Mouse (Mus musculus) c-Kit-positive CD71-negative TER-119-negative erythroid progenitor cells, embryonic 14.5 days (primary cell): ENCODE measurements around the gene Cyp2c23.

Experiments
- DNase-seq: peaks from one replicate; pipeline ENCODE4 v3.0.0-alpha.2; 2013; ENCODE audit warnings: low read depth

Gene Cyp2c23

DNA sequence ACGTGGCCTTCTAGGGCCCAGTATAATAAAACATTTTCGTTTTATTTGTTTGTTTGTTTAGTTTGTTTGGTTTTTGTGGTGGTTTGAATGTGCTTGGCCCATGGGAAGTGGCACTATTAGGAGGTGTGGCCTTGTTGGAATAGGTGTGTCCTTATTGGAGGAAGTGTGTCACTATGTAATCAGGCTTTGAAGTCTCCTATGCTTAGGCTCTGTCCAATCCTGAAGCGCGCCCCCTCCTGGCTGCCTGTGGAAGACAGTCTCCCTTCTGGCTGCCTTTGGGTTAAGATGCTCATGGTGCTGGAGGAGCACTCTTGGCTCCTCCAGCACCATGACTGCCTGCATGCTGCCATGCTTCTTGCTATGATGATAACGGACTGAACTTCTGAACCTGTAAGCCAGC lies 5.9 kb downstream of the Cyp2c23 start:
- DNase-seq: no peak

DNA sequence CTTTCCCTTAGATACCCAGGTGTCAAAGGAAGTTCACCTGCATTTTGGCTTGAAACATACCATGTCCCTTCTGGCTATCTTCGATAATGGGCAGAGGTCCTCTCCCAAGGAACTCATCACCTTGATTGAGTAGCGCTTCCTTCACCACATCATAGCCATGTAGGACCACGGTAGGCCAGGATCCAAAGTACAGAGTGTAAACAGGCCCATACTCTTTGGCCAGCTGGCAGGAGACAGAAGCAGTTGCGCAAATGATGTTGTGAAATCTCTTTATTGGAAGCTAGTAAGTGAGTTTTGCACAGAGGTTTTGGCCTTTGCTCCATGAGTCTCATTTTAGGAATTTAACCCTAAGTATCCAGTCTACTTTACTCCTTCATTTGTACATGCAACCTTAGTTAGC lies 7.5 kb downstream of the Cyp2c23 start:
- DNase-seq: no peak

DNA sequence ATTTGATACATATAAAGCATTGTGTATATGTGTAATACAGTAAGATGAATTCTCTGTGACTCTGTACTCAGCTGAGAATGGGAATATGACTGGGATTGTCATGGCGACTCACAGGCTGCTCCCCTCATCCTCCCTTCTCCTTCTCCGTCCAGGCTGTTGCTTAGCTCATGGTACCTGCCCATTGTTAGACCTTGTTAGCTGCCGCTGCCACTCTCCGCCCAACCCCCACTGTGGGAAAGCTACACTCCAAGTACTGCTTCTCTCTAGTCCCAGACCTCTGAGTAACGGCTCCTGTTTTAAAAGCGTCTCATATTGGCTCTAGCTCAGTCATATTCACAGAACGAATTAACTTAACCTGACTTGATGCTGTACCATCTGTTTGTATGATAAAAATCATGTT lies 9.3 kb downstream of the Cyp2c23 start:
- DNase-seq: no peak

DNA sequence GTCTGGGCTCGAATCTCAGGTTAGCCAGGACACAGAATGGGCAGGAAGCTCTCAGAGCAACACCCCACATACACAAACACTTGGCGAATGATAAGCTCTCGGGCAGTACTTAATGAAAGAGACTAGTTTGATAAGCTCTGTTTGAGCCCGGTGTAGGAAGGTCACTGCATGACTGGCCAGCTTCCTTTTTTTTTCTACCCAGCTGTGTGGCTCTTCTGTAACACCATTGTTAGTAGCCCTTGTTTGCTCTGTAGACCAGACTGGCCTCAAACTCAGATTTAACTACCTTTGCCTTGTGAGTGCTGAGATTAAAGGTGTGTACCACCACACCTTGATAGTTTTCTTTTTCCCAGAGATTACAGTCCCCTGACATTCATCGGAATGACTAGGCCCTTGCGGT lies 15.1 kb downstream of the Cyp2c23 start:
- DNase-seq: no peak

DNA sequence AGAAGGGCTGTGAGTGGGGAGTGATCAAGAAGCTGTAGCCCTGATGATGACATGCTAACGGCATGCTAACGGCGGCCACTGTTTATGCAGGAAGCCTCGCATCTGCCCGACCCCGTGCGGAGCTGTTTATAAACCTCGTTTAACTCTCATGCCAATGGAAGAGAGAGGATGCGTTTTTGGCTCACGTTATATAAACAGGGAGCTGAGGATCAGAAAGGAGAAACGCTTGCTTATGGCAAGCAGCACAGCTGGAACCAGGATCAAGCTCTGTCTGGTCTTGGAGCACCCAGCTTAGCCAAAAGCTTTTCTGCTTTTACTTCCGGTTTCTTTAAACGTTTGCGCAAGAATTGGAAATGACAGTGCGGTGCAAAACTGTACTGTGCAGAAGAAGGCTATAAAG lies 20.2 kb downstream of the Cyp2c23 start:
- DNase-seq: no peak

DNA sequence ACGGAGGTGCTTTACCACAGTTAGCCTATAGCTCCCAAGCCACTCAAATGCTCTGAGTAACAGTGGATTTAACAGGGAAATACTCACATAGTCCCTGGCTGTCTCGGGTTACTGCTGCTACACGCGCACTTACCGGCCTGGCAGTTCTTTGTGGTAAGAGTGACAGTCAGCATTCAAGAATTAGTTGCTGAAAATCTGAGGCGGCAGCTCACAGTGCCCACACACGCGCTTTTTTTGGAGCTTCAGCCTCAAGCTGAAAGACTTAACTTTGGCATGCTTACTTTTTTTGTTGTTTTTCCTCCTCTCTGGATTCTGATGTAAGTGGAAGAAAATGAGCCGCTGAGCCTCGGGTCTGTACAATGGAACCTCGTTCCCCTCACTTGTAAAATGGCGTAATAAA lies 21.8 kb downstream of the Cyp2c23 start:
- no peak for DNase-seq

DNA sequence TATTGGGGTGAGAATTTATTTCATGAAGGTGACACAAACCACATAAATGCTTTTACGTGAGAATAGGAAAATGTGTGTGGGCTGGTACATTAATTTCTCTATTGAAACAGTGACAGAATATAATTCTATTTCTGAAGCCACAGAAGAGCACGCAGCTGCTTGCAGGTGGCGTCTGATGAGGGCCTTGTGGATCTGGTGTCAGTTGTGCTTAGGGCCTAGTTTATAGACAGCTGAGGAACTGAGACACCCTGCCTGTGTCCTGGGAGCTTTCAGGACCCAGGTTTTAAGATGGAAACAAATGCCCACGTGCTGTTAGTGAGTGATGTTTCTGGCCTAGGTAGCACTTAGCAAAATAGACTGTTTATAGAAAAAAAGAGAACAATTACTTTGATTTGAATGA lies 24.0 kb downstream of the Cyp2c23 start:
- no peak for DNase-seq

DNA sequence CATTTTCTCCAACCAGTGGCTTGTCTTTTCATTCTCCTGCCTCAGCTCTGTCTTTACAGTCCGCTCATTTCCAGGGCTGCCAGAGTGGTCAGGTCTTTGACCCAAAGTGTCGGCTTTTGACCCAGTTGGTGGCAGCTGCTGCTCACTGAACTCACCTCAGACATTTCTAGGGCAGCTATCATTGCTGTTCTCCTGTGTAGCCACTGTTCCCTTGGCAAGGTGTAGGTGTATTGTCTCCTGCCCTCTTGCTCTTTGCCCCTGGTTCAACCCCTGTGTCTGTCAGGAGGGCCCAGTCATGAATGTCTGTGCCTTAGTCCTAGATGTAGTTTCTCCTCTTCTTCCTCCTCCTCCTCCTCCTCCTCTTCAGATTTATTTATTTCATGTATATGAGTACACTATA lies 24.7 kb downstream of the Cyp2c23 start:
- no peak for DNase-seq

DNA sequence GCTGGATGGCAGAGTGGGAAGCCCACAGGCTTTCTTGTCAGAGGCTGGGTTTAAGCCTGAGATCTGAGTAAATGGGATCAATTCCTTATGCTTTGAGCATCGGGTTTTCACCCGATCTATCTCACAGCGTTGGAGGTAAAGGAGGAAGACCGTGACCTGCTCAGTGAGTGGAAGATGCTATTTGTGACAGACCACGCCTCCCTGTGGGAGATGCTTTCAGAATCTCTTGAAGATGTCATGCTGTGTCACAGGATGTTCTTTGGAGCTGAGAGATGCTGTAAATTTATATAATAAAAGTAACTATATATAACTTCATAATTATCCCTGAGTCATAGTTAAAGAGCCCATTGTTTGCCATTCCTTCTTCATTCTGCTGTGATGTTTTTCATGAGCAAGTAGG lies 28.3 kb downstream of the Cyp2c23 start:
- no peak for DNase-seq

DNA sequence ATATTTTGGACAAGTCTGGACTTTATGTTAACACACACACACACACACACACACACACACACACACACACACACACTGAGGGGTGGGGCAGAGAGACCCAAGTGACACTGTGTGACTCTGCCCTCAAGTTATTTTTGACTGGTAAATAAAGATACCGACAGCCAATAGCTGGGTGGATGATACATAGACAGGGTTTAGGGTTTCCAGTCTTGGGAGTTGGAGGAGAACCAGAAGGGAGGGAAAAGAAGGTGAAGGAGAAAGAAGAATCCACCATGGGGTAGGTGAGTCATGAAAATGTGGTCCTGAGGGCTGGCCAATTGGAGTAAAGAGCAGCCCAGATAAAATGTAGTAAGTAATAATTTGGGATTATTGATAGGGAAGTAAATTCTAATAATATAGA lies 28.9 kb downstream of the Cyp2c23 start:
- DNase-seq: no peak

DNA sequence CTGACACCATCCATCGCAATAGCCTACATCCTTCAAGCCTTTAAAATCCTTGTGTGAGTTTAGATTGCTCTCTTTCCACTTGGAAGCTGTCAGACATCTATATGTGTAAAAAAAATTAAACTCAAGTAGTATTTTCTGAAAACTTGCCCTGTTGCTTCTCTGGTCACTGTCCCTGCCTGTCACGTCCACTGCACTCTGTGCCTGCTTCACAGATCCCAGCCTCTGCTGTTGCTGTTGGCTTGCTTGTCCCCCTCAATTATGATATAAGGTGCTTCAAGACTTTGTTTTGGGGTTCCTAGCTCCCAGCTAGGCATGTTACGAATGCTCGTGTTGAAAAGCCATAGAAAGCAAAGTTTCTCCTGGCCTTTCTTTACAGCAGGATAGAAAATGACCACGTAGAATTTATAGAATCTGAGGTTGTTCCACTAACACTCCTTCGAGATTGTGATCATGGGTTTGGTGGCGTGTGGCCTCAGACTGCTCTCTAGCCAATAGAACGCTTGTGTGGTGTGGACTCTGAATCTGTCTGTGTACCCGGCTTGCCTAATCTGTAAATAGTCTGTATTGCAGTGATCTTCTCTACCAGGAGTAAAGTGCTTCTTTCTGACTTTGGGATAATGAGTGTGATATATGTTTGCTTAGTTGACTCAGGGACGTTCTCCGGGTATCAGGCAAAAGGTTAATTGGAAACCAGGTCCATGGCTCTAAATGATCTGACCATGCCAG lies 30.0 kb downstream of the Cyp2c23 start:
- DNase-seq: no peak

DNA sequence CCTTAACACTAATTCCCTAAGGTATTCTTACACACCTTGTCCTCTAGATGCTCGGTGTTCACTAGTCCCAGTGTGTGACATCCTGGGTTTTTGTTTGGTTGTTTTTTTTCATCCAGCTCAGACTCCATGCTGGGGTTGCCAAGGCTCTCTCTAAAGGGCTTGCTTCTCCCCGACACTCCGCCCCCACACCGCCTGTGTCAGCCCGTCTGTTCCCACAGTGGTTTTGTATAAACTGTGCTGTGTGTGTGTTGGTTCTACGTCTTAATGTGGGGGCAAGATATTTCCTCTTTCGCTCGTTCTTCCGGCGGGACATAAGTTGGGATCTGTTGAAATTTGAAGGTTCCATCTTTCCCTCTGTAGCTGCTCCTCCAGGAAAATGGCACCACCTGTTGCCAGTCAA lies 30.9 kb downstream of the Cyp2c23 start:
- no peak for DNase-seq

DNA sequence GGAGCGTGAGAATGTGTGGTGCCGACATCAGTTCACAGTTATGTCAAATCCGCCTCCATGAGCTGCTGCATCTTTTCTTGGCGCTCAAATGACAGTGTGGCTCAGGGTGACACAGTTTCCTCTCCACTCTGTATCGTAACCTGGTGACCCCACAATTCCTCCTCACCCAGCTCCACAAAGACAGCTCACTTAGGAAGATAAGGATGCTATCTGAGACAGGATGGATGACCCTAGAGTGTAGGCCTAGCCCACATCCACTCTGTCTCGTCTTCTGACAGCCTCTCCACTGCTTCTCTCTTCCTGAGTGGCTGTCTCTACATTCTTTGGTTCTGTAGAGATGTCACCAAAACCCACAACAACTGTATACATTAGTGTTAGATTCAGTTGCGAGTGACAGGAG lies 33.6 kb downstream of the Cyp2c23 start:
- DNase-seq: no peak

DNA sequence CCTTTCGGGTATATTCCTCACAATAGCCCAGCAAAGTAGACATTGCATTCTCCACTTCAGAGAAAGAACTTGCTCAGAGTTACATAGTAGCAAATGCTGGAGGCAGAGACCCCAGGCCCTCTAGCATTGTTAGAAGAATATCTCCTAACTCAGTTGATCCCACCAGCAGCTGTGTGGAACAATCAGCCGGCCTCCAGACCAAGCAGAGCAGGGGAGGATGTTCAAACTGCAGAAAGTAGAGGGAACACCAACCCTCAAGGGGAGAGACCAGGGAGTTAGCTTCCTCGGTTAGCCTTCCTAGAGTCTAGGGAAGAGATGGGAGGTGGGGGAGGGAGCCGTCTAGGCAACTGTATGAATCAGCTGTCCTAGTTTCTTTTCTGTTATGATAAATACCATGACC lies 36.5 kb downstream of the Cyp2c23 start:
- DNase-seq: no peak

DNA sequence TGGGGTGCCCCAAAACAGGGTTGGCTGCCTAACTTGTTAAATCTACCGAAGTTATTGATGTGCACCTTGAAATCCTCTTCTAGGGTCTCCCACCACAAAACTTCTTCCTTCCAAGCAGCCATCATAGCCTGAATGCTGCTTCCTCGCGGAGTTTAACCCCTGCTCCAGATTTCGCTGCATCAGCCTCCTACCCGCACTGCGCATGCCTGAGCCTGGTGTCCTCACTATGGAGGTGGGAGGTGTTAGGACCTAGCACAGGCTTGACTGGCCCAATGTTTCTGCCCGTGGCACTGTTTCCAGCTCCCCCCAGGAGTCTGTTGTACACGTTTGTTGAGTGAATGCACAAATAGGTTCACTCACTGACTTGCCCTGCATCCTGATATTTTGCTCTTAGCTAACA lies 38.6 kb downstream of the Cyp2c23 start:
- no peak for DNase-seq

DNA sequence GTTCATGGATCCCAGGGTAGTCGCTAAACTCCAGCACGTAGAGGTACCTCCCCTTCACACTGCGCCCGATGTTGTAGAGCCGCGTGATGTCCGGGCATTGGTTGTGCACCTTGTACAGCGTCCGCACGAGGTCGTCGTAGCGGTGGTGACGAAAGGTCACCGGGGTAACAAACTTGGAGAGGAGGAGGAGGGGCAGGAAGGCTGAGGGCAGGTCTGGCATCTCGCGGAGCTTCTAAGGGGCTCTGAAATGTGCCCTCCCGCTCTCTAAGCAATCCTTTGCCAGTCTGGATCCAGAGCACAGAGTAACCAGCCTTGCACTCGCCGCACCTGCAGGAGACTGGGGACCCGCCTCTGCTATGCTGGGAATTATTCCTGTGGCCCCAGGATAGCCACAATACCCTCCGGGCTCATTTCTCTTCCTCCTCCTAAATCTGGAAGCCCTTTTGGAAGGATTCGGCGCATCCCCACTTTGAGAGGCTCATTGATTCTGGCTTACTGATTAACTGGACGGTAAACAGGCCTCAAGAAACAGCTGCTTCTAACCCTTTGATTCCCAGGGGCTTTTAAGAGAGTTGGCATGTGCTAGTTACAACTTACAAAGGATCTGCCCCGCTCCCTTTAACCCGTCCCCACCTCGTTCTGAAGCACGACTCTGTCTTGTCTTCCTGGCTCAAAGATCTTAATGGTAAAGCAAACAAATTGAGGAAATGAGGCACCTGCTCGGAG lies 42.8 kb downstream of the Cyp2c23 start, which contains the start of gene Cpn1:
TSS of gene Cpn1 (minus strand) at position 488 of the 726 bp plus-strand sequence.
- no peak for DNase-seq

DNA sequence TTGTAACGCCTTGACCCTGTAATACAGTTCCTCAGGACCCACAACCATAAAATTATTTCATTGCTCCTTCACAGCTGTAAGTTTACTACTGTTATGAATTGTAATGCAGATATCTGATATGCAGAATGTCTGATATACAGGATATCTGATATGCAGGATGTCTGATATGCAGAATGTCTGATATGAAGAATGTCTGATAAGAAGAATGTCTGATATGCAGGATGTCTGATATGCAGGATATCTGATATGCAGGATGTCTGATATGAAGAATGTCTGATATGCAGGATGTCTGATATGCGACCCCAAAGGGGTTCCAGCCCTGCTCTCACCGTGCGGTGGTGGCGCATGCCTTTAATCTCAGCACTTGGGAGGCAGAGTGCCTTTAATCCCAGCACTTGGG lies 47.0 kb downstream of the Cyp2c23 start:
- DNase-seq: no peak

DNA sequence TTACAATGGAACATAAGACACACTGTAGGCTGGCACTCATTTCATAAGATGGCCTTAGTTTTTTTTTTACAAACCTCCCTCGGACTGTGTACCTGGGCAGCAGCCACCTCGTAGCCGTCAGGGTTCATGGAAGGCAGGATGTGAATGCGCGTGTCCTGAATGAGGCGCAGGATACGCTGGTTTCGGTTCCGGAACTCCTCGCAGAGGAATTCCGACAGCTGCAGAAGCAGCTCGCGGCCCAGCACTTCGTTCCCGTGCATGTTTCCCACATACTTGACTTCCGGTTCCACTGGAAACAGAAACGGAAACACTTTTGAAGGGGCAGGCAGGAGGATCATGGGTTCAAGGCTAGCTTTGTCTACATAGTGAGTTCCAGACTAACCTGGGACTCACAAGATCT lies 48.3 kb downstream of the Cyp2c23 start:
- DNase-seq: no peak

DNA sequence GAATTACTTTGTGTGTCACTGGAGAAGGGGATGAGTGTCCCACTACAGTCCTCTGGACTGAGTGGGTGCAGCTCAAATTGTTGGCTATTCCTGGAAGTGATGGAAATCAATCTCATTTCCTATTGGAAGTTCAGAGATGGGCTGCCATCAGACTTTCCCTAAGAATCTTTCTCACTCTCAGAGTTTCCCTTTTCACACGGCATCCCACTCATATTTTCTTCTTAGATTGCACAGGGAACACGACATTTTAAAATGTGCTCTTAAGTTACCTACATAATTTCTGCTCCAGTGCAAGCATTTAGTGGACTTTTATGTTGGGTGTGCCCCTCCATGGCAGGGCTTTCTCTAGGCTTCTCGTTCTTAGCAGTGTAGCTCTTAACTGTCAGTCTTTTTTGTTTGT lies 51.2 kb downstream of the Cyp2c23 start:
- no peak for DNase-seq

DNA sequence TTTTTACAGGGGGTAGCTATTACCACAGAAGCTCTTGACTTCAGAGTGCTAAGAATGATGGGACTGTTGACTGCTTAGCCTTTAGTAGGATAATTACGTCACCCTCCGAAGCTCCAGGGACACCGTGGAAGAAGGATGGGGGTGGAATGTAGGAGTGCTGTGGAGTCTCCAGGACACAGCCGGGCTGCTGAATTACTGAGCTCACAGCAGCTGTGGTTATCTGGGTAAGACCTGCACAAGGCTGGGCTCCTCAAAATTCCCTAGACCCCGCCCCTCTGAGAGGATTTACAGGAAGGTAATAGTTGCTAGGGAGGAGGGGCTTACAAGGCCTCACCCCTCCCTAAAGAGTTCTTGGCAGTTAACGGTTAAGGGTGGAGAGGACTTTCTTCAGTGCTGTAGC lies 52.3 kb downstream of the Cyp2c23 start:
- DNase-seq: no peak

DNA sequence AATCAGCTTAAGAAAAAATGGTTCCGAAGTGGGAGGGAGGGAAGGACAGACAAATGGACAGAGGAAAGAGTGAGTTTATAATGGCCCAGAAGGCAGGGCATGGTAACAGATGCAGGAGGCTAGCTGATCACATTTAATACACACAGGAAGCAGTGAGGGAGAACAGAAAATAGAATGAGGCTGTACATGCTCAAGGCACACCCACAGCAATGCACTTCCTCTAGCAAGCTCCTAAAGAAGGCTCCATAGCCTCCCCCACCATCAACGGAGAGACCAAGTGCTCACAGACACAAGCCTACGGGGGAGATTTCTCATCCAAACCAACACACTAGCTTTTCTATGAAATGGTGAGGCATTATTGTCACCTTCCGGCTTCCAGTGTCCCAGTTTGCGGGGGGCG lies 54.8 kb downstream of the Cyp2c23 start:
- DNase-seq: no peak

DNA sequence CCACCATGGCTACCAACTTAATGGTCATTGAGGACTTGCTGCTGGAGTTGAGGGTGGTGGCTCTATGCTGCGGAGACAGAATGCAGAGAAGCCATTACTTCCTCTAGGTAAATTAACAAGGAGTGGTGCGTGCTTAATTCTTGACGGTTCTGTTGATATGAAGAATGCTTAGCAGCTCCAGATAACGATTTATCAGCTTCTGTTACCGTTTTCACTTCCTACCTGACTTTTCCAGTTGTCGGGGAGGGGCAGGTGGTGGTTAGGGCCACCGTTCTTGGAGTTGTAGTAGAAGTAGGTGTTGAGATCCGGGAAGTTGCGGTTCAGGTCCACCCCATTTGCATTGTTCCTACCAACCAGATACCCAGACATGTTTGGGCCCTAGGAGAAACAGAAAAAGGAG lies 55.3 kb downstream of the Cyp2c23 start:
- no peak for DNase-seq

DNA sequence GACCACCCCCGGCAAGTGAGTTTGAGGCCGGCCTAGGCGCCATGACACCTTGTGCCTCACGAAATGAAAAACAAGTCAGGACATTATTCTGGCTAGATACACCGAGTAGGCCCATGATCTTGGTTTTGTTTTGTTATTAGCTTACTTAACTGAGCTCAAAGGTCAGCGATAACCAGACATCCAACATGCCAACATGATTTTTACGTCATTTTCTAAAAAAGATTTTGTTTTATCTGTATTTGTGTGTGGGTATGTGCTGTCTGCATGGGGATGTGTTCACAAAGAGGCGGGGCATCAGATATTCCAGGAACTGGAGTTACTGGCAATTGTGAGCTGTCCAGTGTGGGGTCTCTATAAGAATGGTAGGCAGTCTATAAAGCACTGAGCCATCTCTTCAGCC lies 56.9 kb downstream of the Cyp2c23 start:
- DNase-seq: no peak

DNA sequence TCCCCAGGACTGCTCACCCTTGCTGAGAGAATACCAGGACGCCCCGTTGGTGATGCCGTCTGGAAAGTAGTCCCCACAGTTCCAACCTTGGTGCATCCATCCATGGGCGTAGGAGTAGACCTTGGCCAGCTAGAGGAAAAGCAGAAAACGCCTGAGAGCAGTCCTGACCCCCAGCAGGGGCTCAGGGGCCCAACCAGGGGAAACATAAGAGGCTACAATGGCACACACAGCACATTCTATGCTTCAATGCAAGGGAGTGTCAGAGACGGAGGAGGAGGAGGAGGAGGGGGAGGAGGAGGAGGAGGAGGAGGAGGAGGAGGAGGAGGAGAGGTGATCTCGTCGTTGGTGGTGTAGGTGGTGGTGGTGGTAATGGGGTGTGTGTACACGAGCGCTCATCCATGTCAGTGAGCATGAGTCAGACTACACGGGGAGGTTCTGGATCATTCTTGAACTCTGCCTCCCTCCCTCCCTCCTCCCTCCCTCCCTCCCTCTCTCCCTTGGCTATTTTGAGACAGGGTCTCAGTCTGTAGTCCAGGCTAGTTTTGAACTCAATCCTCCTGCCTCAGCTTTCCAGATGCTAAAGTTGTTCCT lies 60.5 kb downstream of the Cyp2c23 start:
- DNase-seq: no peak
